Mouse (Mus musculus): ENCODE data around the gene Trim58.

DNA sequence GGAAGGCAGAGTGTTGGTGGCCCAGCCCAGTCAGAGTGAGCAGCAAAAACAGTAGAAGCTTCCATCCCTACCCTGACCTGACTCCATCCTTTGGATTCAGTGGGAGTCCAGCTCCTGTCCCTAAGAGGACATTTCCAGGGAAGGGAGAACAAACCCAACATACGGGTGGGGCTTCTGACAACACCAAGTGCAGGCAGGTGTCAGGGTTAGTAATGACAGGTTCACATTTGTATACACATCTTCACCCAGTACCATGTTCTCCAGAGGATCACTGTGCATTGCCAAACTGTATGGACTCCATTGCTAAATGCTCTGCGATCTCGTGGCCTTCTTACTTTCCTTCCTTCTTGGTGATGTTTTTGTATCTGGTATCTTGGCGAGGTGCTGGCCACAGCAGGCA lies 24.3 kb upstream of the Trim58 start, which contains the start of gene 2210407C18Rik:
- TF ChIP-seq CTCF (IDR thresholded peaks at IDR 0.05; ENCODE audit: control insufficient read depth, insufficient read depth, insufficient replicate concordance, low read depth, low read length), result no peak
- no peak for TF ChIP-seq POLR2A (IDR thresholded peaks at IDR 0.05; ENCODE audit: control insufficient read depth, low read depth, low read length)
